Mouse (Mus musculus) Muller cell, postnatal 12 days (primary cell): Measurements from ENCODE around the gene Zbtb11.
A peak's percentile ranks its signal among the peaks of the same experiment; 100 is the strongest.
"Not testable (repeated sequence)": the region's sequence is repeated elsewhere in the genome, so short reads cannot be mapped to it uniquely, and the experiment has no call there.

Experiments used
- DNase-seq: peaks from one replicate; pipeline ENCODE4 v3.0.0-alpha.2; 2015; ENCODE audit errors: inconsistent ontology term

Zbtb11 gene

DNA sequence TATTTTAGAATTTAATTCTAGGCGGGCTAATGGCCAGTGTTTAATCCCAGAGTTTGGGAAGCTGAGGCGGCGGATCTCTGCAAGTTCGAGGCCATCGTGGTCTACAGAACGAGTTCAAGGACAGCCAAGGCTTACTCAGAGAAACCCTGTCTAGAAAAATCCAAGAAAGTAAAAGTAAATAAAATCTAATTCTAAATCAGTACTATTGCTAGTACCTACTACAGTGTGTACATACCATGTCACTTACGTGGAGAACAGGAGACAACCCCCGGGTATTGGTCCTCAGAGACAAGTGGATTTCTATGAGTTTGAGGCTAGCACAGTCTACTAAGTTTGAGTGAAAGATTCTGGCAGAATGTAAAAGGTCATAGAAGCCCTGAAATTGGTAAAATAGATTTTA lies 64.4 kb downstream of the Zbtb11 start:
- DNase-seq = no peak

DNA sequence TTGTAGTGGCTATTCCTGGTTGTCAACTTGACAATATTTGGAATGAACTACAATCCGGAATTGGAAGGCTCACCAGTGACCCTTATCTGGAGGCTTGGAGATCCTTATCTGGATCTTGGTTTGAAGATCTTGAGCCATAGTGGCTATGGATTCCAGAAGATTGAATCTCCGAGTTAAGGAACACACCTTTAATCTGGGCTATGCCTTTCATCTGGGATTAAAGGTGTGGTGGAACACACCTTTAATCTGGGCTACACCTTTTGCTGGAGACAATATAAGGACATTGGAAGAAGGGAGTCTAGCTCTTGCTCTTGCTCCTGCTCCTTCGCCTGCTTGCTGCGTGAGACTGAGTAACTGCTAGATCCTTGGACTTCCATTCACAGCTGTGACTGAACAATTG lies 74.4 kb downstream of the Zbtb11 start, which contains the start of gene Senp7:
TSS of gene Senp7 (plus strand) at position 301 of the 400 bp plus-strand sequence.
- DNase-seq = not testable (repeated sequence)

DNA sequence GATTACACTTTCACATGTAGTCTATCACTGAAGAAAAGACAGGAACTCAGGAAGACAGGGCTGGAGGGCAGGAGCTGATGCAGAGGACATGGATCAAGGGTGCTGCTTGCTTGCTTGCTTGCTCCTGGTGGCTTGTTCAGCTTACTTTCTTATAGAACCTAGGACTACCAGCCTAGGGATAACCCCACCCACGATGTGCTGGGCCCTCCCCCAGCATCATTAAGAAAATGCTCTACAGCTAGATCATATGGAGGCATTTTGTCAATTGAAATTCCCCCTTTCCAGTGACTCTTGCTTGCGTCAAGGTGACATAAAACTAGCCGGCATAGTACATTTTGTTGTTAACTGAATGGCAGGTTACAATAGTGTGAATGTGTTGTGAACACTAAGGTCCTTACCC lies 82.2 kb downstream of the Zbtb11 start:
- DNase-seq = no peak

DNA sequence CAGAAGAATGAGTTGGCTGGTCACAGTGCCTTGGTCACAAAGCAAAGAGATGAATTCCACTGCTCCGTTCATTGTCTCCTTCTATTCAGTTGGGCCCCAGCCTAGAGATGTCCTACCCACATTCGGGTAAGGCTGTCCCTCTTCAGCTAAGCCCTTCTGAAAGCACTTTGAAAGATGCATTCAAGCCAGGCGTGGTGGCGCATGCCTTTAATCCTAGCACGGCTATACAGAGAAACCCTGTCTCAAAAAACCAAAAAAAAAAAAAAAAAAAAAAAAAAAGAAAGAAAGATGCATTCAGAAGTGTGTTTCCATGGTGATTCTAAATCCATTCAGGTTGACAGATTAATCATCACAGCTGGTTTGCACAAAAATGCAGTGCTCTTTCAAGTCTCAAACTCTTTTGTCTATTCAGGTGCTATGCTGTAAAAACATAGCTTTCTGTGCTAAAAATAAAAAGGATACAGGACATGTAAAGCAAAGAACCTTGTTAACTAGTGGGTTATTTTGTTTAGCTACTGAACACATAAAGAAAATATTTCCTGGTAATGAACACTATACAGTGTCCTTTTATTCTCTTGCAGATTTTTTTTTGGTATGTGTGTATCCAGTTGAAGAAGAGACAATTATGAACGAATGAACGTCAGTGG lies 83.4 kb downstream of the Zbtb11 start:
- peak; percentile 21 for DNase-seq

DNA sequence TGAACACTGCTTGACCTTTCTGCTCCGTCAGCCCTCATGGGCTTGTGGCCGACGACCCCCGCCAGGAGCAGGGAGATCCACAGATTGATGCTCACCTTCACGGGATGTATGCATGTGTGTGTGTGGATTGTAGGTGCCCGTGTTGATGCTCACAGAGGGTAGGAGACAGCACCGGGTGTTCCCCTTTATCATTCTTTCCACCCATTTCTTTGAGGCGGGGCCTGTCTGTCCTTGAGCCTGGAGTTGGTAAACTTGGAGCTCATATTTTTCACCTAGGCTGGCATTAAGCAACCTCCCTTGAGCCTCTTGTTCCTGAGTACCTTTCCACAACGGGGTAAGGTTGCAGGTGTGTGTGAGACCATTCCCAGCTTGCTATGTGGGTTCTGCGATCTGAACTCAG lies 84.5 kb downstream of the Zbtb11 start:
- DNase-seq = no peak
